Mouse (Mus musculus): ENCODE measurements around the gene Slc51a.

DNA sequence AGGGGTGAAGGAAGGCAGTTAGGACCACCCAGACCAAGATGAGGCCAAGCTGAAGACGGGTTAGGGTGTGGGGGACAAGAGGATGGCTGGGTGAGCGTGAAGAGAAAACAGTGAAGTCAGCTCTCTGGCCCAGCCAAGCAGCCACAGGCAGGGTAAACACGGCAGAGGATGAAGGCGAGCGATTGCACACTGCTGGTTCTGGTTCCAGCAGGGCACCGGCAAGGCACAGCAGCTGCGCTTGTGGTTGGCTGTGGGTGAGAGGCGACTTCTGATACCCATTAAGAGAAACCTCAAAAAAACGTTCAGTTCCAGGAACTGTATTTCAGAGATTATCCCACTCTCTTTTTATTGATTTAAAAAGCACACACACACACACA is 32.7 kb upstream of the Slc51a start:
- TF ChIP-seq CTCF (IDR thresholded peaks at IDR 0.05; ENCODE audit: insufficient read depth, low read depth, low read length) (no peak), POLR2A (IDR thresholded peaks at IDR 0.05; ENCODE audit: insufficient read depth, low read depth, low read length) (no peak)

All from olfactory bulb, adult 2 months (tissue).